Mouse (Mus musculus): ENCODE measurements around the gene Rbpjl.

DNA sequence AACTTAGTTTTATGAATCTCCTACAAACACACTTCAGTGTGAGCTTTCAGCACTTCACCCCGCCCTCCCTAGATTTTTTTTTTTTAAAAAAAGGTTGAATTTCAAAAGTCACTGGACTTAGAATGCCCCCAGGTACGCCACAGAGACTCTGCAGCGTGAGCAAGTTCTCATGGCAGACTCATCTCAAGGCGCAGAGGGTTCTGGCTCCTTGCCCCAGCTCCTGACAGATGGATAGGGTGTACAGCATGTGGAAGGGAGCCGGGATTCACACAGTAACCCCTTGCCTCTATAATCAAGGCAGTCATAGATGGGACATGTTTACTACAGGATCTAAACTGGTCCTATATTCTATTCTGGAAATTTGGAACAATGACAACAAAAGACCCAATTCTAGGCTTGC lies 22.5 kb downstream of the Rbpjl start:
- TF ChIP-seq CTCF (IDR thresholded peaks at IDR 0.05; ENCODE audit: insufficient read depth, low read length) (no peak), POLR2A (IDR thresholded peaks at IDR 0.05; ENCODE audit: borderline replicate concordance, extremely low read depth, low read depth, low read length) (no peak)

Data from lung, adult 2 months (tissue).